Mouse (Mus musculus) cerebellum, postnatal 4 days (tissue): Measurements from ENCODE around the gene Car12.
A peak's percentile ranks its signal among the peaks of the same experiment; 100 is the strongest.

ENCODE experiments used
- DNase-seq, 2 experiments: peaks; one replicate each; pipeline ENCODE4 v3.0.0; 2022; ENCODE audit warnings: low spot score in 2 of 2, mixed read lengths in 1 of 2

Gene Car12

DNA sequence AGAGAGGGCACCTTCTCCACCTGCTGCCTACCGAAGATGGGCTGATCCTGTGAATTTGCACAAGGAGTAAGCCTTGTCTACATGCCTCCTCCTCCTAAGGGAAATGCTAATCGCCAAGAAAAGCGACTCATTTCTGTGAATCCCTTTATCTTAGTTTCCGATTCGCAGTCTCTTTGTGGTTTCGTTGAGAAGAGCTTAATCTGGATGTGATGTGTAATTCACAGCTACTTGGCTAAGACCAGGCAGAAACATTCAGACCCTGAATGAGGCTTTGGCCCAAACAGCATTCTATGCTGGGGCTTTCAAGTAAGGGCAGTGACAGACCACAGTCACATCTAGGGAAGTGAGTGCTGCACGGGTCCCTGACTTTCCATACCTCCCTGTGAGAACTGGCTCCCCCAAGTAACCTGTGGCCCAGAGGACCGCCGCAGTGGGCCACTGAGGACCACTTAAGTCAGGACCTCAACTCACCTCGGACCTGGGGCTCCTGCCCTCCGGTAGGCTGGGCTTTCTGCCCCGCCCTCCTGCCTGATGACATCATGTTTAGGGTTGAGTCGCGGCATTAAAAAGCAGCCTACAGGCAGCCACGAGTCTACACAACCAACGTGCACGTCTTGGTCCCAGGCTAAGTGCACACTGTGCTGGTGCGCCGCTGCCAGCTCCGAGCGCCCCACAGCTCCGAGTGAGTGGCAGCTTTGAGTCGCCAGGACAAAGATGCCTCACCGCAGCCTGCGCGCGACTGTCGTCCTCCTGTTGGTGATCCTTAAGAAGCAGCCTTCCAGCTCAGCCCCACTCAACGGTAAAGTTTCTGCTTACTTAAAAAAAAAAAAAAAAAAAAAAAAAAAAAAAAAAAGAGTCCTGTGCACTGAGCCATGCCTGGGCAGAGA lies at the start of gene Car12:
Car12 (plus strand) TSS at position 552 of the 887 bp plus-strand sequence.
- DNase-seq: no peak

DNA sequence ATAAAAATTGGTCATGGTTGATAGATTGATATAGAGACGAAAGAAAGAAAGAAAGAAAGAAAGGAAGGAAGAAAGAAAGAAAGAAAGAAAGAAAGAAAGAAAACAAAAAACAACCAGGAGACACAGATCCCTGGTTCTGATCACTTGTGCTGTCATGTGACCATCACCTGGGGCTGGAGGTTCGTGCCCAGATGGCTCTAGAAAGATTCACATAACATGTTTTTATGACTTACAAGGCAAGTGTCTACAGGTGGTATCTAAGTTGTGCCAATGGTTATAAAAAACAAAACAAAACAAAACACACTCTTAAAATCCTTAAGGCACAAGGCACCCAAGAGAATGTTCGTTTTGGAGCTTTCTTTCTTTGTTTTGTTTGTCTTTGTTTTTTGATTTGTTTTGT lies 49.7 kb upstream of the Car12 start:
- no peak for DNase-seq

DNA sequence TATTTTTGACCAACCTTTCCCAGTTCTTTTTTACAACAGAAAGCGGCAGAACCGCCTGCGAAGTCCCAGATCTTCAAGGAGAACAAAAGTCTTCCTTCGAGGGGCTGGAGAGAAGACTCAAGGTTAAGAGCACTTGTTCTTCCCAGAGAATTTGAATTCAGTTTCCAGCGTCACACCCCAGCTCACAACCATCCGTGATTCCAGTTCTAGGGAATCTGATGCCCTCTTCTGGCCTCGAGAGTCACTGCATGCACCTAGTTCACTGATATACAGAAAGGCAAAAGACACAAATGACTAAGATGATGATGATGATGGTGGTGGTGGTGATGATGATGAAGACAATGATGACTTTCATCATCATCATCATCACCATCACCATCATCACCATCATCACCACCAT lies 48.9 kb upstream of the Car12 start:
- DNase-seq: no peak

DNA sequence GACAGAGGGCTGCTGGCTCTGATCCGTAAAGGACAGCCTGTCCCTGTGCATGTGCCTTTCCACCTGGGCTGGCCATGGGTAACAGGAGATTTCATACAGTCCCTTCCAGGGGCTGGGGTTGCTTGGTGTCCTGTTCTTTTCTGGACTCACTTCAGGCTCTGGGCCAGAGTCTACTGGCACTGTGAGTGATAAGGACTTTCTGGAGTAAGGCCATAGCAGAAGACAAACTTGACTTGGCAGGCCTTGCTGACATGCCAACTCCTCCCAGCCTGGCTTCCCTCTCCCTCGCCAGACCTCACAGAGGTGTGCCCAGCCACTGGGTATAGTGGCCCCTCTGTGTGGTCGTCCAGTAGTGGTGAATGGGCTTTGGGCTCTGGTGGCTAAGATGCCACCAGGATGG lies 47.3 kb upstream of the Car12 start:
- no peak for DNase-seq

GRCm38 (mm10) chr9:66667046-66667445 lies 46.4 kb upstream of the Car12 start:
- DNase-seq: no peak

GRCm38 (mm10) chr9:66667868-66668267 lies 45.6 kb upstream of the Car12 start:
- DNase-seq: no peak

DNA sequence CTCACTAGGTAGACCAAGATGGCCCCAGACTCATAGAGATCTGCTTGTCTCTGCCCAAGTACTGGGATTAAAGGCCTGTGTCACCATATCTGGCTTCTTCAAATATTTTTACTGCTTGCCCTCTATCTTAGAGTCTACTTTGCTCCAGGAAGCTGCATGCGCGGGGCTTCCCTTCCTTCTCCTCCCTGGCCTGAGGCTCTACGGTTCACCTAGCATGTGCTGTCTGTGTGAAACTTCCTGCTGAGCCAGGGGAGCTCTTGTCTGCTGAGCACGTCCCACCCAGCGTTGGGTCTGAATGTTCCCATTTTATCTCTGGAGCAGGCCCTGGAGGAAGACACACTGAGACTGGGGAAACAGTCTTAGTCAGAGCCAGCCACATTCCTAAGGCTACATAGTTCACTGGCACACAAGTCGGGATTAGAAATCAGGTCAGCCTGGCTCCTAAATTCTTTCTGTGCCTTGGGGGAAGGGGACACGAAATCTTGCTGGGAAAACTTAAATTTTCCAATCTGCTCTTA lies 43.9 kb upstream of the Car12 start:
- no peak for DNase-seq

- no peak for DNase-seq
Observed at GRCm38 (mm10) chr9:66673771-66674170, 39.7 kb upstream of the Car12 start.

DNA sequence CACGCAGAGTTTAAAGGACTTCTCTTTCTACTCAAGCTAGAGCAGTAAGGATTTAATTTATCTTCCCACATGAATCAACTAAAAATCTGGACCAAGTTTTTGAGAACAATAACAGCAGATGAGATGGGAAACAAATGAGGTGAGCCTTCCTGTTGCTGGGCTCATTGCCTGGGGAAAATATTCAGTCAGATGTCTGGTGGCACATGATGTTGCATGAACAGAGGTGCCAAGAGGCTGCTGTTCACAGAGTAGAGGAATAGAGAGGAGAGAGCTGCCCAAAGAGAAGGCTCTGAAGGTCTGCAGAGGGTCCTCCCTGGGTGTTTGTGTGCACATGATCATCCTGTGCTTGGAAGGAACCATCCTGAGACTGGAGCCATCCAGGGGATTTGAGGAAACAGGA lies 37.9 kb upstream of the Car12 start:
- no peak for DNase-seq

DNA sequence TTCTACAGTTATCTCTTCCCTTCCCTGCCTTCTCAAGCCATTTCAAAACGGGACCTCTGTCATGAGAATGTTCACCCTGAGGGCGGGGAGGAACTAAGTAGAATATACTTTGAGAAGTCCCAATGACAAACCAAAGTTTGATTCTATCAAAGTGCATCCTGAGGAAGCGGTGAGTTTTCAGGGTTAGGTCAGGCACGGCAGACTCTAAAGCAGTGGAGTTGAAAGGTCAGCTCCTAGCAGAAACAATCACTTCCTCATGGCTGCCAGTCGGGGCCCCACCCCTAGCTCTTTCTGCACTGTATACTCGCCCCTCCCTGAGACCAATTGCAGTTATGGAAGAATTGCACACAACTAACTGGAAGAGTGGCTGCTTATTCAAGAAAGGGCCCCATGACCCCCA lies 33.4 kb upstream of the Car12 start:
- DNase-seq: no peak

- no peak for DNase-seq
Observed at GRCm38 (mm10) chr9:66682822-66683221, 30.7 kb upstream of the Car12 start.

DNA sequence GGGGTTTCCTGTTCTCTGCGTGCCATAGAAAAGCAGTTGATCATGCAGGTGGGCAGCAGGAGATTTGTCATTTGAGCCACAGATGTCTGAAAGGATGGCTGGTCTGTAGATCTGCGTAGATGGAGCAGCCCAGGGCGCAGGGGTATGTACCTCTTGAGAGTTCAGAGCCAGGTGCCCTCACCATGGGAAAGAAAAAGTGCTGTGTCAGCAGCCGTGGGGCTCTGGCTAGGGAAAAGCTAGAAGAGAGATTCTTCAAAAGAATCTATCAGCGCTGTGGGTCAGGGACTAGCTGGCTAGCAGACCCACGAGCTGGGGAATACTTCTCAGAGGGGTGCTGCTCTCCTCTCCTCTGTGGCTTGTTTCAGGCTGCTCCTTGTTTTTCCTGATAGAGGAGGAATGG lies 27.8 kb upstream of the Car12 start:
- no peak for DNase-seq

GRCm38 (mm10) chr9:66687713-66688112 lies 25.8 kb upstream of the Car12 start:
- no peak for DNase-seq

DNA sequence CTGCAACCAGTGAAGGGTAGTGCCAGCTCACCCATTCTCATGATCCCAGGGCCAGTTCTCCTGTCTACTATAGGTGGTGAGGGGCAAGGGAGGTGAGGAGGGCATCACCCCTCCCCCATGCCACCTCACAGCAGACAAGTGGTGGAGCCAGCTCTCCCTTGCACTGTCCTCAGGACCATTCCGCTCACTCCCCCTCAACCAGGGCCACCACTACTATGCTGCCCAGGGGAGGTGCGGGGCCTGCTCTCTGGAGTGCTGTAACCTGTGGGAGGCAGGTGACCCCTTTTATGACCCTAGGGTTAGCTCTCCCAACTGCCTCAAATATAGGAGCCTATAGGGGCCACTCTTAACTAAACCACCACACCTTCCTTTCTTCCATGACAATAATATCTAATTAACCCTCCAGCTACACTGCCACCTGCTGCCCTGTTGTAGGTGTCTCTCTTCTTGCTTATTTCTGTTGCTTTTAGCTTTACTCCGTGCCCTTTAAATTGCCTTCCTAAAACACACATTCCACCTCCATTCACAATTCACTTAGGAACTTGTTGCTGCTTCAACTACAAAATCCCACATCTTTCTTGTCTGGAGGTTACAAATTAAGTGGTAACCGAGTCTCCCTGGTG lies 21.7 kb upstream of the Car12 start:
- no peak for DNase-seq

- DNase-seq: no peak
Observed at GRCm38 (mm10) chr9:66697355-66698140, 15.9 kb upstream of the Car12 start.

DNA sequence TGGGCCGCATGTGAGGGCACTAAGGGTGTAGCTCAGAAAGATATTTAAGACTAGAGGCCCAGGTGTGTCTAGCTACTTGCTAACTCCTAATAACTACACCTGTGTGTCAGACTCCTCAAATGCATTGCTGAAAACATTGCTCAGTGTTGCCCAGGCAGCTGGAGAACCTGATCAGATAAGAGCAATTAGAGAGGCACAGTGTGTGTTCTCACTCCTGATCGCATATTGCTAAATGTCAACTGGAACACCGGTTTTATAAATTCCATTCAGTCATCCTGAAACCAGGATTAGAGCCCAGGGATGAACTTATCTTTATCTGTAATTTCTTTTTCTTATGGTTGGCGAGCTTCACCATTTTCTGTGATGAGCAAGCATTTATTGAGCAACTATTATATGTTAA lies 13.7 kb upstream of the Car12 start:
- no peak for DNase-seq

GRCm38 (mm10) chr9:66703002-66703401 lies 10.5 kb upstream of the Car12 start:
- no peak for DNase-seq

GRCm38 (mm10) chr9:66705354-66705753 lies 8.1 kb upstream of the Car12 start:
- DNase-seq: no peak

DNA sequence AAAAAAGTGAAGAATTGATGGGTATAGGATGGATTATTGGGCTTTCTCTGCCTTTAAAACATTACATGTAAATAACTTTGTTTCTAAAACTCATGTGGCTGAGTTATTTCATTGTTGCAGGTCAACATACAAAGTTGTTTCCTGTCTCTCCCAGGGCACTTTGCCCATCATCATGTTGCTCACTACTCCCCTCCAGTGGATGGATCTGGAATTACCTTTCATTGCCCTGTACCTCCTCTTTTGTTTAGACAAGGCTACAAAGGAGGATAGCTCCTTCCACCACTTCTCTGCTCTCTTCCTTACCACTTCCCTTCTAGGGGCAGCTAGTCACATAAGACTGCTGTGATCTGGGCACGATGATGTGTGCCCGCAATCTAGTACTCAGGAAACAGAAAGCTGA lies 7.7 kb upstream of the Car12 start:
- peak in 1 of 2 experiments; percentile 78 for DNase-seq

- no peak for DNase-seq
Observed at GRCm38 (mm10) chr9:66708054-66708772, 5.3 kb upstream of the Car12 start.

GRCm38 (mm10) chr9:66708816-66709555 lies 4.5 kb upstream of the Car12 start:
- no peak for DNase-seq
